Mouse (Mus musculus): Measurements from ENCODE around the gene Cryz. TPM values are rescaled to one million over a fixed set of nuclear protein-coding genes. Genes with fewer than 3 reads are reported as not detected.

The Cryz gene
- polyA plus RNA-seq, 1 experiment: 0.47 TPM

- no peaks in the 10 kb centered on the region for H3K36me3 ChIP-seq (ENCODE audit: control insufficient read depth, insufficient read depth, low read length)
- H3K27ac ChIP-seq (ENCODE audit: insufficient read depth, low read depth, low read length): no peak overlapping the region
- peak overlapping the region; percentile 10; the same call in 1 of the 2 replicates for H3K4me3 ChIP-seq (ENCODE audit: low read depth, low read length)
- no peaks in the 10 kb centered on the region for H3K27me3 ChIP-seq (ENCODE audit: control insufficient read depth, insufficient read depth, low read length)
- H3K4me1 ChIP-seq (ENCODE audit: control insufficient read depth, insufficient read depth, insufficient read length, low read length): no peaks in the 10 kb centered on the region
- no peak for TF ChIP-seq CTCF (IDR thresholded peaks at IDR 0.05; ENCODE audit: extremely low read depth, insufficient read length, insufficient replicate concordance, low read depth, low read length)
- TF ChIP-seq POLR2A (IDR thresholded peaks at IDR 0.05; ENCODE audit: low read depth, low read length): no peak
- 51% methylated on average over 29 of the region's 29 CpGs for WGBS
These were observed 50.3 kb downstream of the Cryz start for GRCm38 (mm10) chr3:154646638-154647442.

GRCm38 (mm10) chr3:154647443-154647780 is 50.9 kb downstream of the Cryz start:
- 49% methylated on average over 7 of the region's 7 CpGs for WGBS
- H3K27ac ChIP-seq (ENCODE audit: insufficient read depth, low read depth, low read length): no peak overlapping the region
- no peak for TF ChIP-seq CTCF (IDR thresholded peaks at IDR 0.05; ENCODE audit: extremely low read depth, insufficient read length, insufficient replicate concordance, low read depth, low read length)
- TF ChIP-seq POLR2A (IDR thresholded peaks at IDR 0.05; ENCODE audit: low read depth, low read length): no peak
- no peaks in the 10 kb centered on the region for H3K4me1 ChIP-seq (ENCODE audit: control insufficient read depth, insufficient read depth, insufficient read length, low read length)
- no peak overlapping the region for H3K4me3 ChIP-seq (ENCODE audit: low read depth, low read length)
- no peaks in the 10 kb centered on the region for H3K36me3 ChIP-seq (ENCODE audit: control insufficient read depth, insufficient read depth, low read length)
- no peaks in the 10 kb centered on the region for H3K27me3 ChIP-seq (ENCODE audit: control insufficient read depth, insufficient read depth, low read length)

- H3K4me1 ChIP-seq (ENCODE audit: control insufficient read depth, insufficient read depth, insufficient read length, low read length): no peaks in the 10 kb centered on the region
- H3K4me3 ChIP-seq (ENCODE audit: low read depth, low read length): no peak overlapping the region
- TF ChIP-seq CTCF (IDR thresholded peaks at IDR 0.05; ENCODE audit: extremely low read depth, insufficient read length, insufficient replicate concordance, low read depth, low read length): no peak
- TF ChIP-seq POLR2A (IDR thresholded peaks at IDR 0.05; ENCODE audit: low read depth, low read length): no peak
- WGBS: 78% methylated on average over 20 of the region's 20 CpGs
- no peaks in the 10 kb centered on the region for H3K36me3 ChIP-seq (ENCODE audit: control insufficient read depth, insufficient read depth, low read length)
- no peaks in the 10 kb centered on the region for H3K27me3 ChIP-seq (ENCODE audit: control insufficient read depth, insufficient read depth, low read length)
- no peak overlapping the region for H3K27ac ChIP-seq (ENCODE audit: insufficient read depth, low read depth, low read length)
These were observed 53.1 kb downstream of the Cryz start for GRCm38 (mm10) chr3:154649411-154650285.

- Histone ChIP-seq H3K4me1 (ENCODE audit: control insufficient read depth, insufficient read depth, insufficient read length, low read length) (no peaks in the 10 kb centered on the region), H3K27ac (ENCODE audit: insufficient read depth, low read depth, low read length) (no peak overlapping the region), H3K4me3 (ENCODE audit: low read depth, low read length) (no peak overlapping the region), H3K27me3 (ENCODE audit: control insufficient read depth, insufficient read depth, low read length) (no peaks in the 10 kb centered on the region), H3K36me3 (ENCODE audit: control insufficient read depth, insufficient read depth, low read length) (no peaks in the 10 kb centered on the region)
- TF ChIP-seq POLR2A (IDR thresholded peaks at IDR 0.05; ENCODE audit: low read depth, low read length): no peak
- TF ChIP-seq CTCF (IDR thresholded peaks at IDR 0.05; ENCODE audit: extremely low read depth, insufficient read length, insufficient replicate concordance, low read depth, low read length): no peak
- WGBS: 78% methylated on average over 10 of the region's 10 CpGs
These were observed 54.8 kb downstream of the Cryz start for GRCm38 (mm10) chr3:154651192-154651821.

GRCm38 (mm10) chr3:154652581-154653420 is 56.3 kb downstream of the Cryz start:
- Histone ChIP-seq H3K36me3 (ENCODE audit: control insufficient read depth, insufficient read depth, low read length) (no peaks in the 10 kb centered on the region), H3K27ac (ENCODE audit: insufficient read depth, low read depth, low read length) (no peak overlapping the region), H3K4me1 (ENCODE audit: control insufficient read depth, insufficient read depth, insufficient read length, low read length) (no peaks in the 10 kb centered on the region), H3K27me3 (ENCODE audit: control insufficient read depth, insufficient read depth, low read length) (no peaks in the 10 kb centered on the region), H3K4me3 (ENCODE audit: low read depth, low read length) (no peak overlapping the region)
- 45% methylated on average over 24 of the region's 24 CpGs for WGBS
- no peak for TF ChIP-seq POLR2A (IDR thresholded peaks at IDR 0.05; ENCODE audit: low read depth, low read length)
- peak; percentile 62; the same call in 1 of the 2 replicates for TF ChIP-seq CTCF (IDR thresholded peaks at IDR 0.05; ENCODE audit: extremely low read depth, insufficient read length, insufficient replicate concordance, low read depth, low read length)

GRCm38 (mm10) chr3:154653454-154653853 is 56.9 kb downstream of the Cryz start:
- H3K27ac ChIP-seq (ENCODE audit: insufficient read depth, low read depth, low read length): no peak overlapping the region

More at GRCm38 (mm10) chr3:154653454-154653853, 56.9 kb downstream of the Cryz start:
- TF ChIP-seq CTCF (IDR thresholded peaks at IDR 0.05; ENCODE audit: extremely low read depth, insufficient read length, insufficient replicate concordance, low read depth, low read length) (no peak), POLR2A (IDR thresholded peaks at IDR 0.05; ENCODE audit: low read depth, low read length) (no peak)
- no peaks in the 10 kb centered on the region for H3K36me3 ChIP-seq (ENCODE audit: control insufficient read depth, insufficient read depth, low read length)
- WGBS: 62% methylated on average over 5 of the region's 5 CpGs
- no peaks in the 10 kb centered on the region for H3K4me1 ChIP-seq (ENCODE audit: control insufficient read depth, insufficient read depth, insufficient read length, low read length)
- H3K27me3 ChIP-seq (ENCODE audit: control insufficient read depth, insufficient read depth, low read length): no peaks in the 10 kb centered on the region
- no peak overlapping the region for H3K4me3 ChIP-seq (ENCODE audit: low read depth, low read length)

Measured in small intestine, adult 2 months (tissue).